Mouse (Mus musculus) embryonic facial prominence, embryonic 15.5 days (tissue): Measurements from ENCODE around the gene Klhl7. TPM values are rescaled to one million over a fixed set of nuclear protein-coding genes. Genes with fewer than 3 reads are reported as not detected.

Experiments used
- ATAC-seq: fragments of 200-750 bp; cut with Nextera tagmentation; 2 replicates; pipeline ENCODE4 v1.8.0; 2017; ENCODE audit warnings: low read depth, moderate TSS enrichment; ENCODE audit not compliant: insufficient number of reproducible peaks, low FRiP score, low TSS enrichment
- H3K27ac ChIP-seq: fragments of 300-500 bp; sonication (generic); replicated peaks from 2 replicates; pipeline ENCODE4 v1.5.1; 2015; ENCODE audit warnings: mild to moderate bottlenecking, inconsistent platforms
- H3K27me3 ChIP-seq: fragments of 300-500 bp; sonication (generic); 2 replicates; pipeline ENCODE4 v1.6.1; 2015; ENCODE audit warnings: inconsistent platforms
- H3K36me3 ChIP-seq: fragments of 300-500 bp; sonication (generic); 2 replicates; pipeline ENCODE4 v1.6.1; 2015; ENCODE audit warnings: mild to moderate bottlenecking, inconsistent platforms
- H3K4me1 ChIP-seq: fragments of 300-500 bp; sonication (generic); 2 replicates; pipeline ENCODE4 v1.6.1; 2015; ENCODE audit warnings: inconsistent platforms
- H3K4me2 ChIP-seq: fragments of 300-500 bp; sonication (generic); replicated peaks from 2 replicates; pipeline ENCODE4 v1.6.1; 2015; ENCODE audit warnings: mild to moderate bottlenecking, inconsistent platforms
- H3K4me3 ChIP-seq: fragments of 300-500 bp; sonication (generic); replicated peaks from 2 replicates; pipeline ENCODE4 v1.5.1; 2015; ENCODE audit warnings: mild to moderate bottlenecking, inconsistent platforms
- H3K9ac ChIP-seq: fragments of 300-500 bp; sonication (generic); 2 replicates; pipeline ENCODE4 v1.6.1; 2015; ENCODE audit warnings: inconsistent platforms
- H3K9me3 ChIP-seq: fragments of 300-500 bp; sonication (generic); replicated peaks from 2 replicates; pipeline ENCODE4 v1.6.1; 2016; ENCODE audit warnings: inconsistent platforms
- WGBS: fragments of 180-500 bp; shearing (Covaris S2); methylation state at CpG from one replicate; pipeline ENCODE4 v1.1.7; 2015; 5-methylcytosine and 5-hydroxymethylcytosine counted together
- polyA plus RNA-seq: library from polyadenylated mRNA; unstranded; fragments of >200 nt; fragmentation: Nextera tagmentation; extraction: Ambion mirVana; gene quantifications from 2 replicates; pipeline ENCODE4 v1.2.1, GENCODE M21; 2015

Klhl7 gene
- polyA plus RNA-seq, 1 experiment from 2014 or later, result 56.5 TPM

DNA sequence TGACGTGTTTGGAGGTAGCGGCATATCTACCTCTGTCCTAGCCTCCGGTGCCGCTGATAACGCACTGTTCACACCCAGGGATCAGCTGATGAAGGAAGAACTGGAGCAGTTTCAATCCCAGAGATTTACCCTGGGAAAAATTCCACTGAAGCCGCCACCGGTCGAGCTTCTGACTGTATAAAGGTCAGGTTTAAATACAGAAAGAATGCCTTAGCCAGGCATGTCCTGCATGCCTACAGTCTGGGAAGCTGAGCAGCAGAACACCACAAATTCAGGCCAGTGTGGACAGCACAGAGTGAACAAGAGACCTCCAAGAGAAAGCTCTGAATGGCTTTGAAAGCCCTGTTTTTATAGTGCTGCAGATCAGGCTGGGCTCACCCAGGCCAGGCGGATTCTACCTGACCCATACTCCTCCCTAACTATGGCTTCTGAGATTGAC, 81.9 kb downstream of the Klhl7 start:
- no peak for ATAC-seq
- no peak overlapping the region for H3K4me2 ChIP-seq
- H3K9me3 ChIP-seq, result no peaks in the 10 kb centered on the region
- no peak overlapping the region for H3K4me3 ChIP-seq
- H3K27ac ChIP-seq, result no peak overlapping the region
- H3K36me3 ChIP-seq, result peaks cover 40% of the 10 kb centered on the region
- no peaks in the 10 kb centered on the region for H3K27me3 ChIP-seq
- WGBS, result 95% methylated on average over 9 of the region's 9 CpGs
- no peak overlapping the region for H3K9ac ChIP-seq
- no peaks in the 10 kb centered on the region for H3K4me1 ChIP-seq

DNA sequence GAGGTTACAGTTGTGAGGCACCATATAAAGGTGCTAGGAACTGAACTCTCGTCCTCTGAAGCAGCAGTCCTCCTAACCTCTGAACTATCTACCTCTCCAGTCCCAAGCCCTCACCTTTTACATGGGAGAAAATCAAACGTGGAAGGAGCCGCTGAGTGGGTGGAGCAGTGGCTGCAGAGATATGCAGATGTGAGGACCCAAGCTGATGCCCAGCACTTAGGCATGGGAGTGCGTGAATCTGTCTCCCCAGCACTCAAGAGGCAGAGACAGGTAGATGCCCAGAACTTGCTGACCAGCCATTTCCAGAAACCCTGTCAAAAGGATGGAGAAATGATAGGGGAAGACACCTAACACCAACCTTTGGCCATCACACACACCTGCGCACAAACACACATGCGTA, 82.7 kb downstream of the Klhl7 start:
- Histone ChIP-seq H3K9me3 (no peaks in the 10 kb centered on the region), H3K4me3 (no peak overlapping the region)
- WGBS, result 90% methylated on average over 6 of the region's 6 CpGs

GRCm38 (mm10) chr5:24184011-24184410, 83.6 kb downstream of the Klhl7 start:
- Histone ChIP-seq H3K27ac (no peak overlapping the region), H3K9me3 (no peaks in the 10 kb centered on the region), H3K27me3 (no peaks in the 10 kb centered on the region), H3K4me1 (no peaks in the 10 kb centered on the region), H3K4me3 (no peak overlapping the region), H3K4me2 (no peak overlapping the region), H3K9ac (no peak overlapping the region), H3K36me3 (peaks cover 30% of the 10 kb centered on the region)
- 86% methylated on average over 5 of the region's 5 CpGs for WGBS
- no peak for ATAC-seq

More for the DNA sequence above, 82.7 kb downstream of the Klhl7 start:
- Histone ChIP-seq H3K4me1 (no peaks in the 10 kb centered on the region), H3K4me2 (no peak overlapping the region), H3K27me3 (no peaks in the 10 kb centered on the region), H3K9ac (no peak overlapping the region), H3K27ac (no peak overlapping the region), H3K36me3 (peaks cover 34% of the 10 kb centered on the region)
- ATAC-seq, result no peak

DNA sequence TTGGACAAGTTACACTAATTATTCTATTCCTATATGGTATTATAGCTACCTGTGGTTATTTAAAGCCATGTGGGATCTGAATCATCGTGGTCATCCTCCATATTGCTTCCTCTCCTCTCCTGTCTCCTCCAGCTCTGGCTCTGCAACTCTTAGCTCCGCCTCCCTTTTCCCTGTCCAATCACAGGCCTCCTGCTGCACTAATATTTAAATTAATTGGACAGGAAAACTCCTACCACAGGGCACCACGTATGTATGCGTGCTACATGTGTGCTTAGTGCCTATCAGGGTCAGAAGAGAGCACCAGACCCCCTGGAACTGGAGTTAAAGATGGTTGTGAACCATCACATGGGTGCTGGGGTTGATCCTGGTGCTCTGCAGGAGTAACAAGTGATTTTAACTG, 88.1 kb downstream of the Klhl7 start:
- no peaks in the 10 kb centered on the region for H3K4me1 ChIP-seq
- no peak overlapping the region for H3K9ac ChIP-seq
- no peaks in the 10 kb centered on the region for H3K27me3 ChIP-seq
- no peak for ATAC-seq
- peaks cover 9% of the 10 kb centered on the region; the same call in 1 of the 2 replicates for H3K36me3 ChIP-seq
- H3K4me3 ChIP-seq, result no peak overlapping the region
- H3K4me2 ChIP-seq, result no peak overlapping the region
- H3K9me3 ChIP-seq, result no peaks in the 10 kb centered on the region
- H3K27ac ChIP-seq, result no peak overlapping the region
- WGBS, result 70% methylated on average over 4 of the region's 4 CpGs

GRCm38 (mm10) chr5:24191821-24192220, 91.4 kb downstream of the Klhl7 start:
- Histone ChIP-seq H3K27ac (no peak overlapping the region), H3K4me2 (no peak overlapping the region), H3K4me3 (no peak overlapping the region), H3K9me3 (no peaks in the 10 kb centered on the region), H3K27me3 (no peaks in the 10 kb centered on the region), H3K9ac (no peak overlapping the region), H3K36me3 (no peaks in the 10 kb centered on the region), H3K4me1 (no peaks in the 10 kb centered on the region)
- 84% methylated on average over 2 of the region's 2 CpGs for WGBS
- no peak for ATAC-seq

DNA sequence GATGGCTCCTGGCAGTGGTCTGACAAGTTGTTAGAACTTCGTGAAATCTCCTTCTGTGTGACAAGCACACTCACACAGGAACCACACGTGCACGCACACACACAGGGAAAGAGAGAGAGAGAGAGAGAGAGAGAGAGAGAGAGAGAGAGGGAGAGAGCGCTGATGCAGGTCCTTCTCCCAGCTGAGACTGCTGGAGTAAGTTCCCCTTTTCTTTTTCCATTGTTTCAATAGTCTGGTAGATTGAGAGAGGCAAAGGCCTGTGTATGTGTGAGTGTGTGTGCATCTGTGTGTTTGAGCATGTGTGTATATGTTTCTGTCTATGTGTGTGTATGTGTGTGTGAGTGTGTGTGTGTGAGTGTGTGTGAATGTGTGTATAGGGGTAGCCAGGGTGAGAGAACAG, 100.6 kb downstream of the Klhl7 start:
- Histone ChIP-seq H3K27me3 (no peaks in the 10 kb centered on the region), H3K9me3 (no peaks in the 10 kb centered on the region), H3K4me3 (no peak overlapping the region), H3K9ac (no peak overlapping the region), H3K36me3 (no peaks in the 10 kb centered on the region), H3K4me1 (no peaks in the 10 kb centered on the region), H3K27ac (no peak overlapping the region), H3K4me2 (no peak overlapping the region)
- 73% methylated on average over 4 of the region's 4 CpGs for WGBS
- no peak for ATAC-seq

- Histone ChIP-seq H3K27me3 (no peaks in the 10 kb centered on the region), H3K9ac (no peak overlapping the region), H3K4me2 (no peak overlapping the region), H3K27ac (no peak overlapping the region), H3K9me3 (no peaks in the 10 kb centered on the region), H3K4me3 (no peak overlapping the region), H3K36me3 (no peaks in the 10 kb centered on the region), H3K4me1 (no peaks in the 10 kb centered on the region)
- ATAC-seq, result no peak
- WGBS, result 67% methylated on average over 5 of the region's 5 CpGs
Measured at GRCm38 (mm10) chr5:24202492-24202891, 102.1 kb downstream of the Klhl7 start.

GRCm38 (mm10) chr5:24203266-24203665, 102.9 kb downstream of the Klhl7 start:
- Histone ChIP-seq H3K9me3 (no peaks in the 10 kb centered on the region), H3K27me3 (no peaks in the 10 kb centered on the region), H3K4me3 (no peak overlapping the region), H3K9ac (no peak overlapping the region), H3K4me1 (no peaks in the 10 kb centered on the region), H3K27ac (no peak overlapping the region), H3K36me3 (no peaks in the 10 kb centered on the region), H3K4me2 (no peak overlapping the region)
- WGBS, result 73% methylated on average over 5 of the region's 5 CpGs
- no peak for ATAC-seq

DNA sequence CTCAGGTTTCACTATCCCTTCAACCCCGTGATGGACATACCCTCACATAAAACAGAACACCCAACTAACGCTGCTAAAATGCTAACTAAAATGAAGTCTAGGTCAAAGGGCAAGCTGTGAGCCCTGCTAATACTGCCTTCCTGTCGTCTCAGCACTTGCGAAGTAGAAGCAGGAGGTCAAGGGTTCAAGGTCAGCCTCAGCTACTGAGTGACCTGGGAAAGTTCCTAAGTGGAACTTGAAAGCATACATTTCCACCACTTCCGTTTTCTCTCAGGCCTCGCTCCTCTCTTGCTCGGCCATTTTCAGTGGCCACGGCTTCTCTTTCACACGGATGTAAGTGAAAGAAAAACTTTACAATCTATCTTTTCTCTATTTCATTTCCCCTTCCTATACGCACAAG, 107.6 kb downstream of the Klhl7 start:
- Histone ChIP-seq H3K4me3 (no peak overlapping the region), H3K4me2 (no peak overlapping the region), H3K9me3 (no peaks in the 10 kb centered on the region), H3K36me3 (no peaks in the 10 kb centered on the region), H3K27me3 (no peaks in the 10 kb centered on the region), H3K27ac (no peak overlapping the region), H3K4me1 (no peaks in the 10 kb centered on the region), H3K9ac (no peak overlapping the region)
- 59% methylated on average over 10 of the region's 10 CpGs for WGBS
- ATAC-seq, result no peak

DNA sequence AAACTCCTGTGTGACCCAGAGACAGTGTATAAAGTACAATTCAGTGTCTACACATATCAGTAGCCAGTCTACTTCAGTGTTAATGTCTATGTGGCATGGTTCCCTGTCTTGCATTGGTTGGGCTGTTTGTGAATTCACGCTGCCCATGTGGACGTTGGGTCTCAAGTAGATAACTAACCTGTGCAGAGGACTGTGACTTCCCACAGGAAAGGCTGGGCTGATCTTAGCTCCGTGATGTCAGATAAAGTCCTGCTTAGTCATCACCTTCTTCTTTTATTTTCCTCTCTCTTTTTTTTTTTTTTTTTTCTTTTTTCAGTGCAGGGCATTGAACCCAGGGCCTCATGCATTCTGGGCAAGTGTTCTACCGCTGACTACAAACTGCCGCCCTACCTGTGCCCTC, 108.1 kb downstream of the Klhl7 start:
- H3K27me3 ChIP-seq, result no peaks in the 10 kb centered on the region
- H3K4me1 ChIP-seq, result no peaks in the 10 kb centered on the region
- H3K4me2 ChIP-seq, result no peak overlapping the region
- 92% methylated on average over 5 of the region's 5 CpGs for WGBS
- no peak overlapping the region for H3K9ac ChIP-seq
- no peak for ATAC-seq
- no peak overlapping the region for H3K27ac ChIP-seq
- H3K36me3 ChIP-seq, result no peaks in the 10 kb centered on the region
- no peaks in the 10 kb centered on the region for H3K9me3 ChIP-seq
- no peak overlapping the region for H3K4me3 ChIP-seq
